ENCODE assay signal across 16 mouse cellular contexts in the genomic region with DNA sequence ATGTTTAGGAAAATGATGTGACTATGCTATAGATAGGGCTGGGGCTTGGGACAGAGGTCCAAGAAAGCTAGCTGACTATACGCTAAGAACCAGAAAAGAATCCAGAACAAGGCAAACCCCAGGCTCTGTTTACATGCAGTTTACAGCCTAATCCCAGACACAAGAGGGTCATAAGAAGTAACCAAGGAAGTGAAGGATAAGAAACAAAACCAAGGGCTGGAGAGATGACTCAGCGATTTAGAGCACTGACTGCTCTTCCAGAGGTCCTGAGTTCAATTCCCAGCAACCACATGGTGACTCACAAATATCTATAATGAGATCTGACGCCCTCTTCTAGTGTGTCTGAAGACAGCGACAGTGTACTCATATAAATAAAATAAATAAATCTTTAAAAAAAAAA. TPM values are rescaled to one million over a fixed set of nuclear protein-coding genes. Genes with fewer than 3 reads are reported as not detected.
"Had no signal": no experiment of that assay in that cellular context is flagged by ENCODE, and none has a peak within 500 bp of the region (broad histone marks: within the 10 kb centered on the region; RNA-seq: fewer than 3 reads in every experiment).

No protein-coding gene starts in this region.

- H3K36me3 ChIP-seq: midbrain, embryonic 10.5 days; midbrain, embryonic 13.5 days had no signal

- H3K27me3 ChIP-seq: megakaryocyte, embryonic 14.5 days; midbrain, embryonic 13.5 days had no signal

- H3K4me3 ChIP-seq: layer of hippocampus, adult 2 months; left cerebral cortex, adult 2 months; megakaryocyte, embryonic 14.5 days; midbrain, embryonic 10.5 days; midbrain, embryonic 13.5 days had no signal

- H3K9ac ChIP-seq: lung, embryonic 14.5 days; midbrain, embryonic 13.5 days had no signal

- ATAC-seq: lung, postnatal 0 days; midbrain, embryonic 13.5 days; midbrain, embryonic 16.5 days had no signal

- H3K9me3 ChIP-seq: megakaryocyte, embryonic 14.5 days; midbrain, embryonic 10.5 days; midbrain, embryonic 13.5 days had no signal

- DNase-seq: kidney, adult 2 months; kidney, postnatal 25 days; layer of hippocampus, adult 9-11 months; lung, embryonic 14.5 days; lung, postnatal 36 days; thymus, adult 18-20 months; thymus, postnatal 4 days had no signal

- H3K4me2 ChIP-seq: lung, embryonic 14.5 days; midbrain, embryonic 13.5 days had no signal

- H3K27ac ChIP-seq: kidney, postnatal 0 days; layer of hippocampus, adult 2 months; left cerebral cortex, adult 2 months; midbrain, embryonic 10.5 days; midbrain, embryonic 13.5 days had no signal

RNA-seq across cellular contexts. Expression of a gene that starts 19.1 kb away (rescaled TPM):
- polyA plus RNA-seq: kidney, embryonic 14.5 days had no signal
